Mouse (Mus musculus) brain, embryonic 14.5 days (tissue): ENCODE measurements around the gene Trim44.

Experiments used
- CTCF ChIP-seq: fragments of 200-500 bp; IDR thresholded peaks from 2 replicates; pipeline ENCODE4 v1.5.1; 2012; ENCODE audit warnings: inconsistent platforms, mild to moderate bottlenecking, moderate library complexity, borderline replicate concordance; ENCODE audit not compliant: insufficient read depth, insufficient read length; ENCODE audit errors: extremely low read depth
- POLR2A ChIP-seq: fragments of 200-500 bp; IDR thresholded peaks from 2 replicates; pipeline ENCODE4 v1.6.1; 2012; ENCODE audit warnings: mild to moderate bottlenecking, inconsistent platforms, borderline replicate concordance; ENCODE audit not compliant: poor library complexity, insufficient read depth, insufficient read length, severe bottlenecking; ENCODE audit errors: extremely low read depth

DNA sequence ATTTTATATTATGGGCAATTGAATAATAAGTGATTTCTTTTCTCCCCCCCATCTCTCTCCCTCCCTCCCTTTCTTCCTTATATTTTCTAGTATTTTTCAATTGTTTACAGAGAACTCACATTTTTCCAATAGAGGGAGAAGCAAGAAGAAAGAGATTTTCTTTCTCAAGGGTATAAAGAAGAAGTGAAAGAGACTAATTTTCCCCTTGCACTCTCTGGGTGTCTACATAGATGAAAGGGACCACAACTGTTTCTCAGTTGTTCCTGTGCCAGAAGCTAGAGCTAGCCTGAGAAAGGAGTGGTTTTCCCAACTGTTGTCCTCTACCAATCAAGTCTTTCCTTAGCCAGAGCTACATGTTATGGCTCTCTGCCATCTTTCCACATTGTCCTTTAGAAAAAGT is 34.9 kb downstream of the Trim44 start:
- TF ChIP-seq POLR2A = no peak
- TF ChIP-seq CTCF = no peak
